Mouse (Mus musculus) C2C12 (cell line): Measurements from ENCODE around the gene Ccs.

Source experiments
- CEBPB ChIP-seq: IDR thresholded peaks from one replicate; pipeline ENCODE4 v1.6.1; 2011; ENCODE audit warnings: low read depth, mild to moderate bottlenecking, control low read depth, moderate library complexity
- CTCF ChIP-seq: IDR thresholded peaks from one replicate; pipeline ENCODE4 v1.5.1; 2011; ENCODE audit not compliant: control insufficient read depth, insufficient read depth, insufficient read length
- FOSL1 ChIP-seq: IDR thresholded peaks from one replicate; pipeline ENCODE4 v1.8.0; 2011; ENCODE audit warnings: mild to moderate bottlenecking, low read length; ENCODE audit not compliant: poor library complexity, insufficient read depth, severe bottlenecking
- MAX ChIP-seq: IDR thresholded peaks from one replicate; pipeline ENCODE4 v1.6.1; 2011; ENCODE audit warnings: mild to moderate bottlenecking, control low read depth
- USF1 ChIP-seq: IDR thresholded peaks from one replicate; pipeline ENCODE4 v1.6.1; 2011; ENCODE audit warnings: low read depth, mild to moderate bottlenecking, control low read depth, moderate library complexity

DNA sequence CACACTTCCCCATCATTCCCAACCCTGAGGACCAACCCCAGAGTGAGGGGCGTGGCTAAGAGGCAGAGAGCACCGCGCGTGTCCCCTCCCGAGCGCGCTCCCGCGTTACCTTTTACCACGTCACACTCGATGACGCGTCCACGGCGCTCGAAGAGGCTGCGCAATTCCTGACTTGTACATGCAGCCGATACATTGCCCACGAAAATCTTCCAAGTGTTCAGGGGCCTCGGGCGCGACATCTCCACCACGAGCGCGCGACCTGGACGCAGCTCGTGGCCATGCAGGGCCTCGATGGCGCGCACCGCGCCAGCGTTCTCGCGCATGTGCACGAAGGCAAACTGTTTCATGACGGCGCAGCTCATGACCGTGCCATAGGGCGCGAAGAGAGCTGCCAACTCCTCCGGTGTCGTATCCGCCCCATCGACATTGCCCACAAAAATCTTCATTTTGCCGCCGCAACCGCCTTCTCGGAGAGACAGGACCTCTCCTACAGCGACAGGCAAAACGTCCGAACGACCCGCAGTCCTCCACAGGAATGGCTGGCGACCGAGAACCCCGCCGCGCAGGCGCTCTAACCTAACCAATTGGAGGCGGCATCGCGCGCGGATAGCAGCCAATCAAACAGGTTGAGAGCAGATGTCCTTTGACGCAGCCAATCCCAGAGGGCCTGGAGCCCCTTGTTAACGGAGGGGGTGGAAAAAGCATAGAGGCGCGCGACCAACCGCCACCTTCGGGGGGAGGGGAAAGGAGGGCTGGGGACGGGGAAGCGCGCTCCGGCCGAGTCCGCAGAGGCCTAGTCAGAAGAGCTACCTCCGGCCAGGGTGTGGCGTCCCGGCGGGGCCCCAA is 27.8 kb downstream of the Ccs start, which contains the start of the genes Gm21992 and Rbm14:
- TF ChIP-seq CTCF (no peak), USF1 (no peak), CEBPB (no peak), FOSL1 (no peak), MAX (peak; percentile 40)
